Mouse (Mus musculus): ENCODE measurements around the gene Vti1b. TPM values are rescaled to one million over a fixed set of nuclear protein-coding genes. Genes with fewer than 3 reads are reported as not detected.

Vti1b gene
- polyA plus RNA-seq, 1 experiment from 2014 or later = 88.9 TPM

DNA sequence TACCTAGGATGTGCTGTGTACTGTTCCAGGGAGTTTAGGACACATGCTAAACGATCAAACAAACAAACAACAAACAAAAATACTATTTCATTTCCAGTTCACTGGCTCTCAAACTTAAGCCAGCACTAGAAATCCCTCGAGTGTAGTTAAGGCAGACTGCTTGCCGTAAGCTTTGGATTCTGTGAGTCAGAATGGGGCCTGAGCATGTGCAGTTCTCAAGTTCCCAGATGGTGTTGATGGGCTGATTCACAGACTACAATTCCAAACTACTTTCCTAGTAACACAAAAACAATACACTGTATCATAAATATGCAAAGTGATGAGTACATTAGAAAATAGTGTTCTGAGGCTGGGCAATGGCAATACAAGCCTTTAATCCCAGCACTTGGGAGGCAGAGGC is 2.0 kb downstream of the Vti1b start:
- no peaks in the 10 kb centered on the region for H3K9me3 ChIP-seq (ENCODE audit: control insufficient read depth, low read length)
- WGBS = 79% methylated on average over 3 of the region's 3 CpGs
- no peak overlapping the region for H3K27ac ChIP-seq (replicated peaks in 1 of 2; ENCODE audit: control insufficient read depth in 1 of 2, insufficient read depth in 1 of 2, low read depth in 2 of 2, low read length in 2 of 2)

DNA sequence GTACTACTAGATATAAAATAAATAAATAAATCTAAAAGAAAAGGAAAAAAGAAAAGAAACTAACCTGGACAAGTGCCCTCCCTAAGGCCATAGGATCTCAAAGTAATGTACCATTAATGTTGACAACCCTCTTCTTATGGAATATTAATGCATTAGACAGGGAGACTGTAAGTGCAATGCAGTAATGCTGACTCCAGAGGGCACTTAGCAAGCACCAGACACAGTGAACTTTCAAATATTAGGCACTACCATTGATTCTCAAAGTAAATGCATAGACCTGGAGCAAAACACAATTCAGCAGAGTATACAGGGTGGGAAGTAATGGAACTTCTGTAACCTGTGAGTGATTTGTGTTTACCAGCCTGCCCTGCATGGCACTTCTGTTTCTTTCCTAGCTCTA is 3.3 kb downstream of the Vti1b start:
- Histone ChIP-seq H3K4me3 (ENCODE audit: control insufficient read depth in 1 of 2, insufficient read depth in 1 of 2, low read depth in 1 of 2, low read length in 2 of 2) (no peak overlapping the region), H3K9me3 (ENCODE audit: control insufficient read depth, low read length) (no peaks in the 10 kb centered on the region), H3K27me3 (ENCODE audit: control insufficient read depth, insufficient read depth, low read length) (no peaks in the 10 kb centered on the region), H3K4me2 (ENCODE audit: low read length) (no peak overlapping the region), H3K9ac (ENCODE audit: low read length) (no peak overlapping the region), H3K36me3 (ENCODE audit: control insufficient read depth, insufficient read depth, low read length) (peaks cover 30% of the 10 kb centered on the region), H3K27ac (replicated peaks in 1 of 2; ENCODE audit: control insufficient read depth in 1 of 2, insufficient read depth in 1 of 2, low read depth in 2 of 2, low read length in 2 of 2) (no peak overlapping the region), H3K4me1 (ENCODE audit: control insufficient read depth in 2 of 2, insufficient read depth in 2 of 2, low read length in 2 of 2) (peaks cover 2 to 18% of the 10 kb centered on the region in 2 experiments)
- ATAC-seq (ENCODE audit: insufficient number of reproducible peaks, insufficient read depth, low FRiP score, low read depth) = no peak

More for the DNA sequence above, 2.0 kb downstream of the Vti1b start:
- ATAC-seq (ENCODE audit: insufficient number of reproducible peaks, insufficient read depth, low FRiP score, low read depth) = no peak
- Histone ChIP-seq H3K36me3 (ENCODE audit: control insufficient read depth, insufficient read depth, low read length) (peaks cover 29% of the 10 kb centered on the region), H3K4me1 (ENCODE audit: control insufficient read depth in 2 of 2, insufficient read depth in 2 of 2, low read length in 2 of 2) (peaks cover 2 to 11% of the 10 kb centered on the region in 2 experiments; a peak in 3 of 4 replicates), H3K4me2 (ENCODE audit: low read length) (no peak overlapping the region), H3K9ac (ENCODE audit: low read length) (no peak overlapping the region), H3K27me3 (ENCODE audit: control insufficient read depth, insufficient read depth, low read length) (no peaks in the 10 kb centered on the region), H3K4me3 (ENCODE audit: control insufficient read depth in 1 of 2, insufficient read depth in 1 of 2, low read depth in 1 of 2, low read length in 2 of 2) (no peak overlapping the region)

DNA sequence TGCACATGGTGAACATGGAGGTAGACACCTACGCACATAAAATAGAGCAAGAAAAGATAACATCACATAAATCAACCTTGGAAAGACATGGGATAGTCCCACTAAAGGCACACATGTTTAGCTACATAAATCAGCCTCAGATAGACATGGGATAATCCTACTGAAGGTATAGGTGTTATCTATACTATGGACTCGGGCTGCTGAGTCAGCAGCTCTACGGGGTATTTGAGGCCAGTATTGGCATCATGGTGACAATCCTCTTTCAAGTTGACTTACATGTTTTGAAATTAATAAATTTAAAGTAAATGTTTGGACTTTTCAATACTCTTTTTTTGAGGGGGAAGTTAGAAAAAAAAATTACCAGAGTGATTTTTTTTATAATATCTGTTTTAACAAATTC is 9.6 kb downstream of the Vti1b start:
- no peaks in the 10 kb centered on the region for H3K27me3 ChIP-seq (ENCODE audit: control insufficient read depth, insufficient read depth, low read length)
- WGBS = 91% methylated on average over 3 of the region's 3 CpGs
- no peak overlapping the region for H3K4me3 ChIP-seq (ENCODE audit: control insufficient read depth in 1 of 2, insufficient read depth in 1 of 2, low read depth in 1 of 2, low read length in 2 of 2)
- H3K9me3 ChIP-seq (ENCODE audit: control insufficient read depth, low read length) = no peaks in the 10 kb centered on the region
- H3K4me2 ChIP-seq (ENCODE audit: low read length) = no peak overlapping the region
- H3K27ac ChIP-seq (replicated peaks in 1 of 2; ENCODE audit: control insufficient read depth in 1 of 2, insufficient read depth in 1 of 2, low read depth in 2 of 2, low read length in 2 of 2) = no peak overlapping the region
- peaks cover 2 to 17% of the 10 kb centered on the region in 2 experiments for H3K4me1 ChIP-seq (ENCODE audit: control insufficient read depth in 2 of 2, insufficient read depth in 2 of 2, low read length in 2 of 2)
- ATAC-seq (ENCODE audit: insufficient number of reproducible peaks, insufficient read depth, low FRiP score, low read depth) = no peak
- H3K36me3 ChIP-seq (ENCODE audit: control insufficient read depth, insufficient read depth, low read length) = peaks cover 84% of the 10 kb centered on the region
- no peak overlapping the region for H3K9ac ChIP-seq (ENCODE audit: low read length)

DNA sequence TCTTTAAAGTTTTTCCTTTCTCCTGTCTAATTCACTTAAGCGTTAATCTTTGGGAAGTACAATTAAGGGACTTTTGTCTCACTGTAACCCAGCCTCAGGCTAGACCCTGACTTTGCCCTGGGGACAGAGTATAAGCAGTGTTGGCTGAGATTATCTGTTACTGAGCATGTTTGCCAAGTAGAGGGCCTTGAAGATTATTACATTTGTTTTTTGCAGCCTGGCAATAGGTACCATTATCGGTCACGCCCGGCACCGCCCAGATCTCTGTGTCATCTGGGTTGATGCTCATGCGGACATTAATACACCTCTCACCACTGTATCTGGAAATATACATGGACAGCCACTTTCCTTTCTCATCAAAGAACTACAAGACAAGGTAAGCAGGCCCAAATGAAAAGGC is 22.8 kb downstream of the Vti1b start:
- WGBS = 93% methylated on average over 6 of the region's 6 CpGs
- Histone ChIP-seq H3K27ac (replicated peaks in 1 of 2; ENCODE audit: control insufficient read depth in 1 of 2, insufficient read depth in 1 of 2, low read depth in 2 of 2, low read length in 2 of 2) (no peak overlapping the region), H3K27me3 (ENCODE audit: control insufficient read depth, insufficient read depth, low read length) (no peaks in the 10 kb centered on the region), H3K4me3 (ENCODE audit: control insufficient read depth in 1 of 2, insufficient read depth in 1 of 2, low read depth in 1 of 2, low read length in 2 of 2) (no peak overlapping the region), H3K9me3 (ENCODE audit: control insufficient read depth, low read length) (no peaks in the 10 kb centered on the region), H3K4me2 (ENCODE audit: low read length) (no peak overlapping the region), H3K4me1 (ENCODE audit: control insufficient read depth in 2 of 2, insufficient read depth in 2 of 2, low read length in 2 of 2) (no peaks in the 10 kb centered on the region), H3K9ac (ENCODE audit: low read length) (no peak overlapping the region), H3K36me3 (ENCODE audit: control insufficient read depth, insufficient read depth, low read length) (peaks cover 13% of the 10 kb centered on the region)
- no peak for ATAC-seq (ENCODE audit: insufficient number of reproducible peaks, insufficient read depth, low FRiP score, low read depth)

DNA sequence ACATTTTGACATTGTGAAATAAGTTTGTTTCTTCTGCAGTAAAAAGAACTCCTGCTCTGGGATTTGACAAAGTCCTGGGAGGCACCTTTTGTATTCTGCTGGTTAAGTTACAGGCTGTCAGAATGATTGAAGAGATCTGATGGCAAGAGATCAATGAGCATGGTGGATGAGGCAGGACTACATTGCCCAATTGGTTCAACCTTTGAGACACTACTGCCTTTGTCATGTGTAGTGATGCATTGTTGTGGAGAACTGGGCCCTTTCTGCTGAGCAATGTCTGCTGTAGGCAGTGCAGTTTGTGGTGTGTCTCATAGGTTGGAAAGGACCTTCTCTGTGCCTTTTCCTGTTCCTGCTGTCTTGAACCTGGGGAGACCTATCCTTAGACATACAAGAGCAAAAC is 31.1 kb downstream of the Vti1b start:
- Histone ChIP-seq H3K27ac (replicated peaks in 1 of 2; ENCODE audit: control insufficient read depth in 1 of 2, insufficient read depth in 1 of 2, low read depth in 2 of 2, low read length in 2 of 2) (no peak overlapping the region), H3K4me3 (ENCODE audit: control insufficient read depth in 1 of 2, insufficient read depth in 1 of 2, low read depth in 1 of 2, low read length in 2 of 2) (no peak overlapping the region), H3K9ac (ENCODE audit: low read length) (no peak overlapping the region), H3K9me3 (ENCODE audit: control insufficient read depth, low read length) (no peaks in the 10 kb centered on the region), H3K36me3 (ENCODE audit: control insufficient read depth, insufficient read depth, low read length) (no peaks in the 10 kb centered on the region), H3K4me1 (ENCODE audit: control insufficient read depth in 2 of 2, insufficient read depth in 2 of 2, low read length in 2 of 2) (no peaks in the 10 kb centered on the region), H3K4me2 (ENCODE audit: low read length) (no peak overlapping the region), H3K27me3 (ENCODE audit: control insufficient read depth, insufficient read depth, low read length) (no peaks in the 10 kb centered on the region)
- no peak for ATAC-seq (ENCODE audit: insufficient number of reproducible peaks, insufficient read depth, low FRiP score, low read depth)

DNA sequence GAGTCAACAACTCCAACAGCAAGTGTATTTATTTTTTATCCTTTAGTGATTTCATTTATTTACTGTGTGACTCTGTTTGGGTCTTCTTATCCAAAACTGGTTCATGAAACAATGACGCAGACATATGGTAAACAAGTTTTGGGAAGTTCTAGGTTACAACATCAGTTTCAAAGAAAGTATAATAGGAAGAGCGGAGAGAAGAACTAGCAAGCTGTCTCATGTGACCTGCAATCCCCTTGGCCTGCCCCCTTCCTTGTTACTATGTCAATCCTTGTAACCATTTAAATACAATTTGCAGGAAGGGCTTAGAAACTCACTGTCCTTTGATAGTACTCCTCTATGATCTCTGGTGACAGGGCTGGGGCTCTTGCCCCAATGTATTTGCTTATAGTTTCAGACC is 31.7 kb downstream of the Vti1b start:
- Histone ChIP-seq H3K27ac (replicated peaks in 1 of 2; ENCODE audit: control insufficient read depth in 1 of 2, insufficient read depth in 1 of 2, low read depth in 2 of 2, low read length in 2 of 2) (no peak overlapping the region), H3K36me3 (ENCODE audit: control insufficient read depth, insufficient read depth, low read length) (no peaks in the 10 kb centered on the region), H3K4me2 (ENCODE audit: low read length) (no peak overlapping the region), H3K4me1 (ENCODE audit: control insufficient read depth in 2 of 2, insufficient read depth in 2 of 2, low read length in 2 of 2) (no peaks in the 10 kb centered on the region), H3K4me3 (ENCODE audit: control insufficient read depth in 1 of 2, insufficient read depth in 1 of 2, low read depth in 1 of 2, low read length in 2 of 2) (no peak overlapping the region), H3K27me3 (ENCODE audit: control insufficient read depth, insufficient read depth, low read length) (no peaks in the 10 kb centered on the region), H3K9me3 (ENCODE audit: control insufficient read depth, low read length) (no peaks in the 10 kb centered on the region), H3K9ac (ENCODE audit: low read length) (no peak overlapping the region)
- ATAC-seq (ENCODE audit: insufficient number of reproducible peaks, insufficient read depth, low FRiP score, low read depth) = no peak
- WGBS = 85% methylated on average over 2 of the region's 2 CpGs

DNA sequence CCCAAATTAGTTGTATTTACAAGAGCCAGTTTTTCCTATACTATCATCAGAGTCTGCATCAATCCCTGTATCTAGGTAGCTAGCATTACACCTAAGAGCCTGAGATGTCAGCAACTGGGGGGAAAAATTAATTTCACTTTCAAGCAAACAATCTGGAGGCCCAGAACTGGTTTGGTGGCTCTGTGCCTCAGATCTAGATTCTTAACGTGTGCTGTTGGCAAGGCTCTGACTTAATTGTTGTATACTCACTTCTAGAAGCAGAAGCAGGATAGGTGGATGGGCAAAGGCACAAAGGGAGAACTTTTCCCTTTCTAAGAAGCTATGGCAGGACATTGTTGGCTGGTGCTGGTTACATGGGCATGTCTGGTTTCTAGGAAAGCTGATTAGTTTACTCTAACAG is 33.0 kb downstream of the Vti1b start:
- H3K9me3 ChIP-seq (ENCODE audit: control insufficient read depth, low read length) = no peaks in the 10 kb centered on the region
- no peaks in the 10 kb centered on the region for H3K27me3 ChIP-seq (ENCODE audit: control insufficient read depth, insufficient read depth, low read length)
- no peak for ATAC-seq (ENCODE audit: insufficient number of reproducible peaks, insufficient read depth, low FRiP score, low read depth)
- no peak overlapping the region for H3K27ac ChIP-seq (replicated peaks in 1 of 2; ENCODE audit: control insufficient read depth in 1 of 2, insufficient read depth in 1 of 2, low read depth in 2 of 2, low read length in 2 of 2)
- 44% methylated on average over 1 of the region's 1 CpGs for WGBS
- no peaks in the 10 kb centered on the region for H3K4me1 ChIP-seq (ENCODE audit: control insufficient read depth in 2 of 2, insufficient read depth in 2 of 2, low read length in 2 of 2)
- H3K4me3 ChIP-seq (ENCODE audit: control insufficient read depth in 1 of 2, insufficient read depth in 1 of 2, low read depth in 1 of 2, low read length in 2 of 2) = no peak overlapping the region
- no peak overlapping the region for H3K4me2 ChIP-seq (ENCODE audit: low read length)
- H3K36me3 ChIP-seq (ENCODE audit: control insufficient read depth, insufficient read depth, low read length) = no peaks in the 10 kb centered on the region
- H3K9ac ChIP-seq (ENCODE audit: low read length) = no peak overlapping the region

DNA sequence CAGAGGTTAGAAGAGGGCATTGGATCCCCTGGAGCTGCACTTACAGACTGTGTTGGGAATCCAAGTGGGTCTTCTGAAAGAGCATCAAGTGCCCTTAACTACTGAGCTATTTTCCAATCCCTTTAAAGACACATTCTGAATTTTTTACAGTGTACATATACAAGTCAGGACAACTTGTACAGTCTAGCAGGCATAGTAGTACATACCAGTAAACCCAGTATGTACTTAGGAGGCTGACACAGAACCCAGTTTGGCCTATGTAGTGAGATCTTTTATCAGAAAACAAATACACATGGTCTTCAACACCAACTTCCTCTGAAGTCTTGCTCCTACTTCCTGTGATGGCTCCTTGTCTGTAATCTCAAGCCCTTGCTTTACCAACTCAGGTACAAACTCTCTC is 33.5 kb downstream of the Vti1b start:
- no peaks in the 10 kb centered on the region for H3K27me3 ChIP-seq (ENCODE audit: control insufficient read depth, insufficient read depth, low read length)
- H3K4me1 ChIP-seq (ENCODE audit: control insufficient read depth in 2 of 2, insufficient read depth in 2 of 2, low read length in 2 of 2) = no peaks in the 10 kb centered on the region
- ATAC-seq (ENCODE audit: insufficient number of reproducible peaks, insufficient read depth, low FRiP score, low read depth) = no peak
- H3K36me3 ChIP-seq (ENCODE audit: control insufficient read depth, insufficient read depth, low read length) = no peaks in the 10 kb centered on the region
- H3K4me3 ChIP-seq (ENCODE audit: control insufficient read depth in 1 of 2, insufficient read depth in 1 of 2, low read depth in 1 of 2, low read length in 2 of 2) = no peak overlapping the region
- no peak overlapping the region for H3K4me2 ChIP-seq (ENCODE audit: low read length)
- H3K9ac ChIP-seq (ENCODE audit: low read length) = no peak overlapping the region
- H3K9me3 ChIP-seq (ENCODE audit: control insufficient read depth, low read length) = no peaks in the 10 kb centered on the region
- H3K27ac ChIP-seq (replicated peaks in 1 of 2; ENCODE audit: control insufficient read depth in 1 of 2, insufficient read depth in 1 of 2, low read depth in 2 of 2, low read length in 2 of 2) = no peak overlapping the region

Data from heart, embryonic 14.5 days (tissue).